In genomic region chr9:67026890-67027289, GRCm38 (mm10) we compare ENCODE assay signal across 20 mouse cellular contexts. TPM values are rescaled to one million over a fixed set of nuclear protein-coding genes. Genes with fewer than 3 reads are reported as not detected.
DNase-seq lines count a peak whose midpoint lies in the region; ATAC-seq and TF ChIP-seq lines count a peak whose summit lies in the region.
"Had no signal": no experiment of that assay in that cellular context is flagged by ENCODE, and none has a peak within 500 bp of the region (broad histone marks: within the 10 kb centered on the region; RNA-seq: fewer than 3 reads in every experiment).

No protein-coding gene starts in this region.

- no peak overlapping the region for H3K9ac ChIP-seq in intestine, embryonic 15.5 days
- H3K9ac ChIP-seq in intestine, embryonic 16.5 days (ENCODE audit: low read depth, low read length): no peak overlapping the region
- H3K9ac ChIP-seq in liver, embryonic 12.5 days: no peak overlapping the region
- H3K9ac ChIP-seq in neural tube, embryonic 15.5 days (replicated peaks): no peak overlapping the region
- H3K9ac ChIP-seq: forebrain, embryonic 15.5 days; heart, embryonic 13.5 days; hindbrain, embryonic 14.5 days had no signal

- WGBS in intestine, embryonic 15.5 days: 88% methylated on average over 7 of the region's 7 CpGs
- 92% methylated on average over 7 of the region's 7 CpGs for WGBS in intestine, embryonic 16.5 days
- 90% methylated on average over 7 of the region's 7 CpGs for WGBS in liver, embryonic 12.5 days (ENCODE audit: insufficient replicate concordance)
- 94% methylated on average over 7 of the region's 7 CpGs for WGBS in neural tube, embryonic 15.5 days

- H3K4me1 ChIP-seq in intestine, embryonic 15.5 days (replicated peaks): peaks cover 8% of the 10 kb centered on the region; the same call in 1 of the 2 replicates
- H3K4me1 ChIP-seq in intestine, embryonic 16.5 days (ENCODE audit: control insufficient read depth, insufficient read depth, low read length): peaks cover 11% of the 10 kb centered on the region
- H3K4me1 ChIP-seq in liver, embryonic 12.5 days: peaks cover 44% of the 10 kb centered on the region
- H3K4me1 ChIP-seq in neural tube, embryonic 15.5 days: peaks cover 9% of the 10 kb centered on the region; the same call in 1 of the 2 replicates
- H3K4me1 ChIP-seq: forebrain, embryonic 15.5 days; hindbrain, embryonic 10.5 days had no signal

- H3K27ac ChIP-seq in gastrocnemius, adult 2 months: peak overlapping the region; percentile 40; the same call in 1 of the 2 replicates
- H3K27ac ChIP-seq in intestine, embryonic 15.5 days: 0 out of 2 replicates have a peak overlapping the region, but pooled peaks have one; percentile 11
- H3K27ac ChIP-seq in intestine, embryonic 16.5 days (ENCODE audit: low read length): no peak overlapping the region
- peak overlapping the region; percentile 52 for H3K27ac ChIP-seq in liver, embryonic 12.5 days
- no peak overlapping the region for H3K27ac ChIP-seq in neural tube, embryonic 15.5 days (replicated peaks)
- H3K27ac ChIP-seq: forebrain, embryonic 15.5 days; hindbrain, embryonic 10.5 days; hindbrain, embryonic 14.5 days had no signal

- ATAC-seq in intestine, embryonic 15.5 days: no peak
- no peak for ATAC-seq in intestine, embryonic 16.5 days
- no peak for ATAC-seq in liver, embryonic 12.5 days
- no peak for ATAC-seq in neural tube, embryonic 15.5 days (ENCODE audit: low FRiP score)
- ATAC-seq: activated CD4-positive, CD25-positive, alpha-beta regulatory T cell, adult 4 months; forebrain, embryonic 15.5 days; intestine, postnatal 0 days; Patski had no signal

- no peak overlapping the region for H3K4me3 ChIP-seq in gastrocnemius, adult 2 months
- no peak overlapping the region for H3K4me3 ChIP-seq in intestine, embryonic 15.5 days (replicated peaks)
- no peak overlapping the region for H3K4me3 ChIP-seq in intestine, embryonic 16.5 days (ENCODE audit: low read length)
- H3K4me3 ChIP-seq in liver, embryonic 12.5 days: no peak overlapping the region
- no peak overlapping the region for H3K4me3 ChIP-seq in myocyte
- no peak overlapping the region for H3K4me3 ChIP-seq in neural tube, embryonic 15.5 days (replicated peaks)
- H3K4me3 ChIP-seq: forebrain, embryonic 15.5 days; heart, embryonic 13.5 days; hindbrain, embryonic 10.5 days had no signal

- H3K36me3 ChIP-seq in intestine, embryonic 15.5 days: peaks cover 60% of the 10 kb centered on the region
- H3K36me3 ChIP-seq in intestine, embryonic 16.5 days (ENCODE audit: control insufficient read depth, insufficient read depth, low read length): peaks cover 24% of the 10 kb centered on the region
- peaks cover 98% of the 10 kb centered on the region for H3K36me3 ChIP-seq in liver, embryonic 12.5 days
- peaks cover 88% of the 10 kb centered on the region for H3K36me3 ChIP-seq in myocyte (ENCODE audit: control insufficient read depth, insufficient read depth)
- H3K36me3 ChIP-seq in neural tube, embryonic 15.5 days: peaks cover 79% of the 10 kb centered on the region

- H3K79me2 ChIP-seq in myocyte (ENCODE audit: control insufficient read depth, insufficient read depth): peaks cover 3% of the 10 kb centered on the region

- TF ChIP-seq CTCF in gastrocnemius, adult 2 months (IDR thresholded peaks at IDR 0.05): no peak

- intact Hi-C loops in gastrocnemius, adult 2 months (cut with DNase I): no loop called here

- no peaks in the 10 kb centered on the region for H3K27me3 ChIP-seq in intestine, embryonic 15.5 days (replicated peaks)
- H3K27me3 ChIP-seq in intestine, embryonic 16.5 days (replicated peaks; ENCODE audit: control insufficient read depth, insufficient read depth, low read length): no peaks in the 10 kb centered on the region
- H3K27me3 ChIP-seq in liver, embryonic 12.5 days (replicated peaks): no peaks in the 10 kb centered on the region
- H3K27me3 ChIP-seq in myocyte (ENCODE audit: control insufficient read depth, insufficient read depth, insufficient read length): no peaks in the 10 kb centered on the region
- no peaks in the 10 kb centered on the region for H3K27me3 ChIP-seq in neural tube, embryonic 15.5 days (replicated peaks)
- H3K27me3 ChIP-seq: CH12.LX; forebrain, embryonic 15.5 days; heart, embryonic 13.5 days; Patski had no signal

- TF ChIP-seq POLR2A in myocyte (IDR thresholded peaks at IDR 0.05; ENCODE audit: insufficient read length, low read depth): no peak

- peak; percentile 34 for DNase-seq in gastrocnemius, adult 2 months
- DNase-seq in gastrocnemius, postnatal 10 days: no peak
- no peak for DNase-seq in natural killer cell, adult 2 months (ENCODE audit: low spot score in 2 of 2)
- DNase-seq: adrenal gland, postnatal 14 days; cerebellum, adult 18-20 months; cerebellum, adult 9-11 months; cerebellum, postnatal 36 days had no signal

- H3K4me2 ChIP-seq in intestine, embryonic 15.5 days (replicated peaks): no peak overlapping the region
- no peak overlapping the region for H3K4me2 ChIP-seq in intestine, embryonic 16.5 days (ENCODE audit: low read depth, low read length)
- H3K4me2 ChIP-seq in liver, embryonic 12.5 days: no peak overlapping the region
- no peak overlapping the region for H3K4me2 ChIP-seq in myocyte (ENCODE audit: low read depth)
- H3K4me2 ChIP-seq in neural tube, embryonic 15.5 days: no peak overlapping the region
- H3K4me2 ChIP-seq: forebrain, embryonic 15.5 days; heart, embryonic 13.5 days; hindbrain, embryonic 14.5 days had no signal

- no peaks in the 10 kb centered on the region for H3K9me3 ChIP-seq in intestine, embryonic 15.5 days
- H3K9me3 ChIP-seq in intestine, embryonic 16.5 days (ENCODE audit: control insufficient read depth, low read length): no peaks in the 10 kb centered on the region
- no peaks in the 10 kb centered on the region for H3K9me3 ChIP-seq in liver, embryonic 12.5 days (replicated peaks)
- H3K9me3 ChIP-seq in neural tube, embryonic 15.5 days (replicated peaks): no peaks in the 10 kb centered on the region
- H3K9me3 ChIP-seq: forebrain, embryonic 15.5 days; heart, embryonic 13.5 days; hindbrain, embryonic 10.5 days had no signal

- H3ac ChIP-seq in myocyte (ENCODE audit: control insufficient read depth, insufficient read length): no peak overlapping the region

TF ChIP-seq in myocyte, 11 proteins besides CTCF, POLR2A, EP300 and RAD21:
- no peak for TF ChIP-seq TCF3 (IDR thresholded peaks at IDR 0.05; ENCODE audit: insufficient read length, low read depth)
- peak; percentile 47 for TF ChIP-seq POLR2AphosphoS2 (IDR thresholded peaks at IDR 0.05; ENCODE audit: insufficient read length, low read depth)
- TF ChIP-seq REST (IDR thresholded peaks at IDR 0.05; ENCODE audit: insufficient read depth, insufficient read length): no peak
TF ChIP-seq in myocyte: peak in this region for 1.

RNA-seq across cellular contexts. Expression of gene Tpm1, which starts 22.3 kb away (rescaled TPM):
- total RNA-seq in gastrocnemius, adult 2 months (2021): over 10,000 TPM; 18,374 to 28,065 TPM
- total RNA-seq in gastrocnemius, postnatal 10 days (2021): over 10,000 TPM; 16,629 to 18,397 TPM
- polyA plus RNA-seq in intestine, embryonic 15.5 days (2015; fragmentation: Nextera tagmentation; extraction: Ambion mirVana): 994 and 1,099 TPM in 2 replicates
- polyA plus RNA-seq in intestine, embryonic 16.5 days (2015; fragmentation: Nextera tagmentation; extraction: Ambion mirVana): 1,080 and 1,114 TPM in 2 replicates
- 214 and 225 TPM in 2 replicates for polyA plus RNA-seq in liver, embryonic 12.5 days (2016; fragmentation: Nextera tagmentation; extraction: Ambion mirVana)
- 1,921 TPM for polyA plus RNA-seq in myocyte (2012; fragmentation: generic; extraction: Trizol)
- polyA plus RNA-seq in neural tube, embryonic 15.5 days (2015; fragmentation: Nextera tagmentation; extraction: Ambion mirVana): 230 and 300 TPM in 2 replicates

RNA-seq across cellular contexts. Expression of gene Lactb, which starts 51.6 kb away (rescaled TPM):
- 10 to 100 TPM; 17.7 to 22.3 TPM for total RNA-seq in gastrocnemius, adult 2 months (2021)
- 10 to 100 TPM; 19.1 to 22.4 TPM for total RNA-seq in gastrocnemius, postnatal 10 days (2021)
- 7.2 and 8.2 TPM in 2 replicates for polyA plus RNA-seq in intestine, embryonic 15.5 days (2015; fragmentation: Nextera tagmentation; extraction: Ambion mirVana)
- 5.6 and 6.7 TPM in 2 replicates for polyA plus RNA-seq in intestine, embryonic 16.5 days (2015; fragmentation: Nextera tagmentation; extraction: Ambion mirVana)
- polyA plus RNA-seq in liver, embryonic 12.5 days (2016; fragmentation: Nextera tagmentation; extraction: Ambion mirVana): 8.9 and 9.4 TPM in 2 replicates
- polyA plus RNA-seq in myocyte (2012; fragmentation: generic; extraction: Trizol): 6.6 TPM
- polyA plus RNA-seq in neural tube, embryonic 15.5 days (2015; fragmentation: Nextera tagmentation; extraction: Ambion mirVana): 12.4 and 12.7 TPM in 2 replicates

Comparison
In these comparisons a context has a peak if more than half of its experiments do, and no peak if none do; other contexts are left out.
1. H3K27ac ChIP-seq: peak in gastrocnemius, adult 2 months (single experiment), intestine, embryonic 15.5 days (single experiment) and liver, embryonic 12.5 days (single experiment); none in intestine, embryonic 16.5 days (single experiment) and neural tube, embryonic 15.5 days (single experiment).